Mouse (Mus musculus) liver, embryonic 15.5 days (tissue): ENCODE results near the gene Mrpl37. TPM values are rescaled to one million over a fixed set of nuclear protein-coding genes. Genes with fewer than 3 reads are reported as not detected.

ENCODE experiments used
- ATAC-seq: fragments of 200-750 bp; cut with Nextera tagmentation; 2 replicates; pipeline ENCODE4 v1.8.0; 2017; ENCODE audit warnings: moderate number of reproducible peaks, mild to moderate bottlenecking, moderate library complexity; ENCODE audit not compliant: insufficient read depth
- H3K27ac ChIP-seq: fragments of 300-500 bp; sonication (generic); replicated peaks from 2 replicates; pipeline ENCODE4 v1.5.1; 2015; ENCODE audit warnings: mild to moderate bottlenecking, inconsistent platforms
- H3K27me3 ChIP-seq: fragments of 300-500 bp; sonication (generic); 2 replicates; pipeline ENCODE4 v1.6.1; 2015; ENCODE audit warnings: mild to moderate bottlenecking, inconsistent platforms
- H3K36me3 ChIP-seq: fragments of 300-500 bp; sonication (generic); replicated peaks from 2 replicates; pipeline ENCODE4 v1.6.1; 2015; ENCODE audit warnings: moderate library complexity, mild to moderate bottlenecking, inconsistent platforms
- H3K4me1 ChIP-seq: fragments of 300-500 bp; sonication (generic); replicated peaks from 2 replicates; pipeline ENCODE4 v1.6.1; 2015; ENCODE audit warnings: inconsistent platforms
- H3K4me2 ChIP-seq: fragments of 300-500 bp; sonication (generic); 2 replicates; pipeline ENCODE4 v1.6.1; 2015; ENCODE audit warnings: moderate library complexity, mild to moderate bottlenecking, inconsistent platforms
- H3K4me3 ChIP-seq: fragments of 300-500 bp; sonication (generic); replicated peaks from 2 replicates; pipeline ENCODE4 v1.5.1; 2015; ENCODE audit warnings: mild to moderate bottlenecking, inconsistent platforms
- H3K9ac ChIP-seq: fragments of 300-500 bp; sonication (generic); 2 replicates; pipeline ENCODE4 v1.6.1; 2015; ENCODE audit warnings: moderate library complexity, mild to moderate bottlenecking, inconsistent platforms
- H3K9me3 ChIP-seq: fragments of 300-500 bp; sonication (generic); replicated peaks from 2 replicates; pipeline ENCODE4 v1.6.1; 2016; ENCODE audit warnings: inconsistent platforms
- WGBS: fragments of 180-500 bp; shearing (Covaris S2); methylation state at CpG from one replicate; pipeline ENCODE4 v1.1.7; 2015; ENCODE audit warnings: mixed read lengths; ENCODE audit not compliant: insufficient replicate concordance; 5-methylcytosine and 5-hydroxymethylcytosine counted together
- polyA plus RNA-seq: library from polyadenylated mRNA; unstranded; fragments of >200 nt; fragmentation: Nextera tagmentation; extraction: Ambion mirVana; gene quantifications from 2 replicates; pipeline ENCODE4 v1.2.1, GENCODE M21; 2015

Mrpl37 gene
- polyA plus RNA-seq, 1 experiment from 2014 or later, result 48.8 TPM

DNA sequence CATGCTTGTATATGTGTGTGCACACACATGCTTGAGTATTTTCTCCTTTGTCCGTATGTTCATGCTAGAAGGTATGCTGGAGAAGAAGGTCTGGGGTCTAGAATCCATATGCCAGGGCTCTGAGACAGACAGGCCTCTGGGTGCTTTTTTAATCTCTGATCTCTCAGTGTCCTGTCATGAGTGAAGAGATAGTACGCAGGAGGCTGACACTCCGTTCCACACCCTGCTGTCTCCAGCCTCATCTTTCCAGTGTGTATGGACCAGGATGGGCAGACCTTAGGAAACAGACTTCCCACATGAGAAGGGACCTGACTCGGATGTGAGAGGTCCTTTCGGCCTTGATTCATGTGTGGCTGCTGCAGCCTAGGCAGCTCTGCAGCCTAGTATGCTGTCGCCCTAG lies 59.9 kb downstream of the Mrpl37 start:
- H3K27ac ChIP-seq, result peak overlapping the region; percentile 81
- peaks cover 20% of the 10 kb centered on the region for H3K36me3 ChIP-seq
- ATAC-seq, result peak; percentile 63
- H3K4me1 ChIP-seq, result peaks cover 90% of the 10 kb centered on the region
- no peak overlapping the region for H3K9ac ChIP-seq
- 42% methylated on average over 6 of the region's 6 CpGs for WGBS
- no peaks in the 10 kb centered on the region for H3K9me3 ChIP-seq
- peak overlapping the region; percentile 64 for H3K4me2 ChIP-seq
- 0 out of 2 replicates have a peak overlapping the region, but pooled peaks have one; percentile 2 for H3K4me3 ChIP-seq
- H3K27me3 ChIP-seq, result no peaks in the 10 kb centered on the region

DNA sequence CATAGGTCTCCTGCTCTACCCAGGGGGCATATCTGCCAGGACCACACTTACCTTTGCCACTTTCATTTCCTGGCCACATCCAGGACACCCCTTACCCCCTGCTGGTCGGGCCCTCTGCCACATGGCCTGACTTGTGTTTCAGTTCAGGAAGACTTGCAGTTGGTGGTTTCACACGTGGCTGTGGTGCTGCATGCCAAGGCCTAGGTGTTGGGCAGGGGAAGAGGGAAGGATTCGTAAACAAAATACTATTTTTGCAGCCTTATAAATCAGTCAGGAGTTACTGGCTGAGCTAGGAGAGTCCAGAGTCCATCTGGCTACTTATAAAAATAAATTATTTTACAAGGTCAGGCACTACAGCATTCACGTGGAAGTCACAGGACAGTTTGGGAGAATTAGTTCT lies 60.4 kb downstream of the Mrpl37 start:
- H3K9ac ChIP-seq, result no peak overlapping the region
- H3K4me2 ChIP-seq, result peak overlapping the region; percentile 64

More for the DNA sequence above, 60.4 kb downstream of the Mrpl37 start:
- Histone ChIP-seq H3K27ac (peak overlapping the region; percentile 81), H3K4me3 (no peak overlapping the region), H3K27me3 (no peaks in the 10 kb centered on the region), H3K4me1 (peaks cover 96% of the 10 kb centered on the region), H3K36me3 (peaks cover 20% of the 10 kb centered on the region), H3K9me3 (no peaks in the 10 kb centered on the region)
- WGBS, result 52% methylated on average over 4 of the region's 4 CpGs
- no peak for ATAC-seq

Other genes with a start within 250 kb of the Mrpl37 start
- gene Ssbp3, start 156.2 kb downstream of the Mrpl37 start, polyA plus RNA-seq, result 45.7 and 50.5 TPM in 2 replicates
- 1.4 and 2.0 TPM in 2 replicates for gene Cyb5rl, start 120 bp upstream of the Mrpl37 start, polyA plus RNA-seq
- gene Cdcp2, start 30.0 kb upstream of the Mrpl37 start, polyA plus RNA-seq, result not detected in 2 replicates
- gene Tmem59, start 111.5 kb upstream of the Mrpl37 start, polyA plus RNA-seq, result 178 and 182 TPM in 2 replicates
- gene Tceanc2, start 112.2 kb upstream of the Mrpl37 start, polyA plus RNA-seq, result 11.9 and 14.4 TPM in 2 replicates
- gene Ldlrad1, start 142.3 kb upstream of the Mrpl37 start, polyA plus RNA-seq, result not detected in 2 replicates
- gene Lrrc42, start 186.7 kb upstream of the Mrpl37 start, polyA plus RNA-seq, result 13.7 and 14.3 TPM in 2 replicates
- 5.8 and 6.9 TPM in 2 replicates for gene Hspb11, start 186.7 kb upstream of the Mrpl37 start, polyA plus RNA-seq
- gene Dio1, start 240.3 kb upstream of the Mrpl37 start, polyA plus RNA-seq, result 0.07 TPM in 1 of 2 replicates, not detected in the other
- gene Yipf1, start 247.5 kb upstream of the Mrpl37 start, polyA plus RNA-seq, result 23.8 and 24.8 TPM in 2 replicates